Mouse (Mus musculus) layer of hippocampus, adult 2 months (tissue): ENCODE results near the gene Mpig6b. TPM values are rescaled to one million over a fixed set of nuclear protein-coding genes. Genes with fewer than 3 reads are reported as not detected.

Experiments used
- DNase-seq, 2 experiments: peaks; one replicate each; pipeline ENCODE4 v3.0.0; 2022; ENCODE audit warnings: low spot score in 2 of 2
- H3K27ac ChIP-seq: fragments of 200-600 bp; 2 replicates; pipeline ENCODE4 v1.8.1; 2022
- H3K4me3 ChIP-seq: fragments of 200-600 bp; 2 replicates; pipeline ENCODE4 v1.8.1; 2022; ENCODE audit warnings: mild to moderate bottlenecking
- CTCF ChIP-seq: fragments of 200-600 bp; conservative IDR thresholded peaks from 2 replicates; pipeline ENCODE4 v1.8.1; 2022; ENCODE audit warnings: antibody characterized with exemption, mild to moderate bottlenecking, moderate library complexity
- long read RNA-seq, 2 experiments: library from polyadenylated mRNA; stranded (forward); transcript quantifications; one replicate each; pipeline ENCODE4 v2.0.0; 2021; ENCODE audit warnings: borderline mapping rate in 2 of 2
- total RNA-seq, 2 experiments: library from RNA; stranded (reverse); gene quantifications; 2 replicates each; pipeline ENCODE4 v1.2.3; 2021

Mpig6b gene
- not detected for total RNA-seq
- long read RNA-seq, experiment 1: 0 reads
- long read RNA-seq, experiment 2: 0 reads

DNA sequence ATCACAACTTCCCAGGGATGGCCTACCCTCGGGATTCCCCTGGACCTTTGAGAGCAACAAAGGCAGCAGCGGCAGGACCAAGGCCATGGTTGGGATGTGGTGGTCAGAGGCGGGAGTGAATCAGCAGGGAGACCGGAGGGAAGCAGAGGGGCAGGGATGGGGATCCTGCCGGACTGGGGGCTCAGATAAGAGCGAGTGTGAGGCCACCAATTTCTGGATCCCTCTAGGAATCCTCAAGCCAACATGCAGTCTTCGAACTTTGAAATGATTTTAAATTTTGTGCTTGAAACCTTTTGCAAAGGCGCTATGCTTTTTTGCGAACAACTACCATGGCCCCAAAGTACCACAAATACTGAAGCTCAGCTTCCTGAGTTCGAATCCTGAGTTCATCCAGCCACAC, at the start of gene Mpig6b:
Gene Mpig6b, minus strand, starts transcription at position 101 of the 400 bp plus-strand sequence.
- Histone ChIP-seq H3K27ac (no peak within 1 kb of the TSS), H3K4me3 (no peak within 1 kb of the TSS; the same call in 1 of the 2 replicates)
- no peak for DNase-seq
- no peak for TF ChIP-seq CTCF

DNA sequence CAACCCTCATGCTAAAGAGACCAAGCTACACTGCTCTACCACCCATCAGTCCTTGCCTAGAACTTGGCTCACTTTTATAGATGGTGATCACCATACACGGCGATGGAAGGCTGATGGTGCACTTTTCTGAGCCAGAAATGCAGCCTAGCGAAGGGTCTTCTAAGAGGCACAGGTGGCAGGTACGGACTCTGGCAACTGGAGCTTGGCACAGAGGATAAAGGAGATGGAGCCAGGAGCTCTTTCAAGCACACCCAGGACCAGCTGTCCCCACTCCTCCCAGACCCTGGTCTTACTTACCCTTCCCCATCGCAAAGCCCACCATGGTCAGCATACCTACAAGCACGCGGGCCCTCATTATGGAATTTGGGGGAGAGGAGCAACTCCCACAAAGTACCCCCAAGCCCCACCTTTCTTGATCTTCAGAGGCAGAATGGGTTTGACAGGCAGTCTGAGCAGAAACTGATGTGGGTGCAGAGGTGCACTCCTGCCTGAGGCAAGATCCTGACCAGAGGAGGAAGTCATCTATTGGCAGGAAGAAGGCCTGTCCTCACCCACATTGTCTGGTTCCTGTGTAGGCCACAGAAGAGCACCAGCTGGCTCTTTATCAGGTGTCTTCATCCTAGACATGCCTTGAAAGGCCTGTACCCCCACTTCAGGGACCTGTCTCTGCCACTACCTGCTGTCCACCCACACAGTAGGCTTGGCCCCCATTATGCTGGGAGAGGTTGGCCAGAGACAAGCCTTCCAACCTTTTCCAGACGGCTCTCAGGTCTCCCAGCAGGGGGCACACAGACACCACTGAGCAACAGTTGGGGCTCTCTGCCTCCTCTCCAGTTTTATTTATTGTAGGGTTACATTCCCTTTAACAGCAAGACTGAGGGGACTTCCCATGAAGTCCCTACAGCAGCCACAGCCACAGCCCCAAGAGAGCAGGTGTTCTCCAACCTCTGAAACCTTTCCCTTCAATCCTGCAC, 49.3 kb upstream of the Mpig6b start, which contains the start of gene Ly6g5b:
Gene Ly6g5b, minus strand, starts transcription at position 383 of the 974 bp plus-strand sequence.
- H3K27ac ChIP-seq: no peak within 1 kb of the TSS
- DNase-seq: no peak
- TF ChIP-seq CTCF: peak; percentile 71
- no peak within 1 kb of the TSS for H3K4me3 ChIP-seq

DNA sequence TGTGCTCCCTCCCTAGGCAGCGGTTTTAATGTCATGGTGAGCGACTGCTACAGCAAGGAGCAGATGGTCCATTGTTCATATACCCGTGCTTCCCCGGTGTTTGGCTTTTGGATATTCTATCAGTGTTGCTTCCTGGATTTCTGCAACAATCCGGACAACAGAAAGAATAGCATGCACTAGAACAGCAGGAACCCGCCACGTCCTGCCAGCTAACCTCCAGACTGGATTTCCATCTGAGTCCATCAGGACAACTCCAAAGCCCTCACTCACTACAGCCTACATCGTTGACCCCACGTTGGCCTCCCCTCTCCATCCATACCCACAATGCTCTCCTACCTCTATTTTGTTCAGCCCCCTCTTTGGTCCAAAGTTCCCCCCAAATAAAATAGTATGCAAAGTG, 45.8 kb upstream of the Mpig6b start:
- no peak for TF ChIP-seq CTCF
- H3K27ac ChIP-seq: no peak overlapping the region
- no peak for DNase-seq
- no peak overlapping the region for H3K4me3 ChIP-seq

DNA sequence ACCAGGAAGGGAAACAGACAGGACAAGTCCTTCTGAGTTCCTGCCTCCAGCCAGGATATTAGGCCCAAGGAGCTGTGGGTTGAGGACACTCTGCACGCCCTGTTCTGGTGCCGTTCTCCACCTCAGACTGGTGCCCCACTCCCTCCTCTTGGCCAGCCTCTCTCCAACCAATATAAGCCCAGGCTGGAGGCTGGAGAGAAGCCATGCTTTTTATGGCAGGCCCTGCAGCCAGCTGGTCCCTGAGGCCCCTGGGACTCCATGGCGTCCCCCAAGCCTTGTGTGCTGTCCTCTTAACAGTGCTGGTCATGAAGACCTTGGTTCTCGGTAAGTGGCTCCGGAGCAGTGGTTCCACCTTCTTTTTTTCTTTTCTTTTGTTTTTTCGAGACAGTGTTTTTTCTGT, 42.1 kb upstream of the Mpig6b start, which contains the start of gene Ly6g5c:
Gene Ly6g5c, plus strand, starts transcription at position 183 of the 400 bp plus-strand sequence.
- DNase-seq: no peak
- no peak within 1 kb of the TSS for H3K27ac ChIP-seq
- no peak for TF ChIP-seq CTCF
- H3K4me3 ChIP-seq: no peak within 1 kb of the TSS

DNA sequence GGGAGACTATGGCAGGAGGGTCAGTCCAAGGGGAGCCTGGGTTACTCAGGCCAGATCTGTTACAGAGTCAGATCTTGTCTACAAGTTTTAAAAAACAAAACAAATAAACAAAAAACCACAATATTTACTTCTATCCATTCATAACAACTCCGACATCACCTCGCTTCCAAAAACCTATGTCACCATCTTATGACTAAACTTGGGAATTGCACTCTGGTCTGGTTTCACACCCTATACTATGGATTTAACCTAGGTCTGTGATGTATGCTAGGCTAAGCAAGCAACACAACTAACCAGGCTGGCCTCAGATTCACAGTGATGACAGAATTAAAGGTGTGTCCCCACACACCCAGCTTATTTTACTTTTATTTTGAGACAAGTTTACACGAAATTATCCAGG, 40.5 kb upstream of the Mpig6b start:
- no peak for DNase-seq
- no peak overlapping the region for H3K27ac ChIP-seq
- TF ChIP-seq CTCF: peak; percentile 50

DNA sequence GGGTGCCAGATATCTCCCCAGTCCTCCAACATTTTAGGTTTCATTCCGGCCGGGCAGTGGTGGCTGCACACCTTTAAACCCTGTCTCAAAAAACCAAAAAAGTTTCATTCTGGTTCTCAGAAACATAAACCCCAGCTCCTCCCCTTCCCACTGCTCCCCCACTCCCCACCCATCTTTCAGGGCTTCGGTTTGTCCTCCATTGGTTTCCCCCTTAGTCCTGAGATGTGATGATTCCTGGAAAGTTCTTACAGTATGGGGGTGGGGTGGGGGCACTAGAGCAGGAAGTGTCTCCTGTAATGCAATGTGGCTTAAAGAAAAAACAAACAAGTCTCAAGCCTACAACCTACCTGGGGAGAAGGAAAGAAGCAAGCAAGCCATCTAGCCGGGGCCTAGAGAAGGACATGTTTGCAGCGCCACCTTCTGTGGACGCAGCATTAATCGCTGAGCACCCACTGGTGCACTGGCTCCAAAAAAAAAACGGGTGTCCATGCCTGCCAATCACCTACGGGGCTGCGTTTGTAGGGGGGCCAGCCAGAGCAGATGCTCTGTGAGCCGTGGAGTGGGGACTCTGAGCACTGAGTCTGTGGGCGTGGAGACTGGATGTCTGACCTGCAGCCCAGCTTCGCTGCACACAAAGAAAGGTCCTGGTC, 39.9 kb upstream of the Mpig6b start:
- H3K4me3 ChIP-seq: no peak overlapping the region
- DNase-seq: no peak
- H3K27ac ChIP-seq: no peak overlapping the region
- peak; percentile 71 for TF ChIP-seq CTCF

More for the DNA sequence above, 40.5 kb upstream of the Mpig6b start:
- H3K4me3 ChIP-seq: no peak overlapping the region

DNA sequence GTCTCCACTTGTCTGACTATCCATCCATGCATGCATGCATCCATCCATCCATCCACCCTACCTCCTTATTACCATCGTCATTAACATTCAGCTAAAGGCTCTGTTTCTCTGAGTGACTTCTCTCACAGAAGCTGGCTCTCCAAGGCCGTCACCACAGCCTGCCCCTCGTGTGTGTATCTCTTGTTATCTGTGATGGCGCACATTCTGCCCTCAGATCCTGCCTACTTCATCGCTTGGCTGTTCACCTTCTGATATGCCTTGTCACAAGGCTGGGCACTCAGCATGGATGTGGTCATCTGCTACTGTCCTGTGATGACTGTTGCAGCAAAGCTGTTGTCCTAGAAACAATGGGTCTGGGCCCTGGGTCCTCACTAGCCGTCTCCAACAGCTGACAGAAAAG, 38.8 kb upstream of the Mpig6b start:
- no peak overlapping the region for H3K27ac ChIP-seq

DNA sequence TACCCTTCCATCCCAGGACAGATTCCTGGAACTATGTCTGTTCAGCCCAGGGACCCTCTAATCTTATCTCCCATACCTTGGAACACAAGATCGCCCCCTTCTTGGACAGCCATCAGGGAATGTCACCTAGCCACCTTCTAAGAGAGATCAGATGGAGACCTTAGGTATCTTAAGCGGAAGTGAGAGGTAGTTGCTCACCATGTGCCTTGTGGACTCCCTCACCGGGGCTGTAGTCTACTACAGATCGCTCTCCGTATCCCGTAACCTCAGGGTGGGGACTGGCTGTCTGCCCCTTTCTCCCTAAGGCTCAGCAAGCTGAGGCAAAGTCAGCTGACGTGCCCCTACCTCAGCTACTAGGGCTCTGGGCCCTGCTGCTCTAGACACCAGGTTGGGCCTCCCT, 38.1 kb upstream of the Mpig6b start:
- no peak for TF ChIP-seq CTCF
- Histone ChIP-seq H3K27ac (no peak overlapping the region), H3K4me3 (no peak overlapping the region)
- DNase-seq: no peak

More for the DNA sequence above, 38.8 kb upstream of the Mpig6b start:
- no peak for TF ChIP-seq CTCF
- DNase-seq: no peak
- H3K4me3 ChIP-seq: no peak overlapping the region

DNA sequence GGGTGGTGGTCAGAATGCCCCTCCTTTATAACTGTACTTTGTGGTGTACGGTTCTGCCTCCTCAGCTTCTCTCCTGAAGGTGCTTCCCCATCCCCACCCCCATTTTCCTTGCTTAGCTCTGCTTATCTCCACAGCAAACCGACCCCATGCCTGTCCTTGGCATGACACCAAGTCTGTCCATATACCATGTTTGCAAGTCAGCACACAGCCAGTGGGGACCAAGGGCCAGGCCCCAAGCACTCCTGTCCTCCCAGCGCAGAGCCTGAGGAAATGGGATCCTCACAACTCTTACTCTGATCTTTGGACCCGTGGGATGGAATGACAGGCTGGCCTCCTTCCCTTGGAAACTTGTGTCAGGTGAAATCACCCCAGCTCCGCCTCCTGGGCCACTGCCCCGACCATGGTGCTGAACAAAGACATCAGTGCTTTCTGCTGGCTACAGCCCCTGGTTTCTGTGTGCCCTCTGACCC, 37.3 kb upstream of the Mpig6b start:
- no peak for TF ChIP-seq CTCF
- no peak overlapping the region for H3K27ac ChIP-seq
- DNase-seq: no peak
- no peak overlapping the region for H3K4me3 ChIP-seq

DNA sequence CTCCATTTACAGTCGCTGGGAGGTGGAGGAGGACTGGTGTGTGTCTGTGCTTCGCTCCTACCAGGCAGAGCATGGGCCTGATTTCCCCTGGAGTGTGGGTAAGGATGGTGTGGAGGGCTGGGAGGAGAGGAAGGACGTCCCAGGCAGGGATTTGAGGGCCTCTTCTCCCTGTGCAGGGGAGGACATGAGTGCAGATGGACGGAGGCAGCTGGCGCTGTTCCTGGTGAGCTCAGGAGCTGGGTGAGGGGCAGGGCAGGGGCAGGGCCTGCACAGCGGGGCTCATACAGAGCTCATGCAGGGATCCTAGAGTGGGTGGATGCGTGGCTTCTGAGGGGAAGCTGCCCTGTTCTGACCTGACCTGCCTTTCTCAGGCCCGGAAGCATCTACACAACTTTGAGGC, 36.3 kb upstream of the Mpig6b start:
- TF ChIP-seq CTCF: no peak
- no peak overlapping the region for H3K4me3 ChIP-seq
- H3K27ac ChIP-seq: no peak overlapping the region
- DNase-seq: no peak

DNA sequence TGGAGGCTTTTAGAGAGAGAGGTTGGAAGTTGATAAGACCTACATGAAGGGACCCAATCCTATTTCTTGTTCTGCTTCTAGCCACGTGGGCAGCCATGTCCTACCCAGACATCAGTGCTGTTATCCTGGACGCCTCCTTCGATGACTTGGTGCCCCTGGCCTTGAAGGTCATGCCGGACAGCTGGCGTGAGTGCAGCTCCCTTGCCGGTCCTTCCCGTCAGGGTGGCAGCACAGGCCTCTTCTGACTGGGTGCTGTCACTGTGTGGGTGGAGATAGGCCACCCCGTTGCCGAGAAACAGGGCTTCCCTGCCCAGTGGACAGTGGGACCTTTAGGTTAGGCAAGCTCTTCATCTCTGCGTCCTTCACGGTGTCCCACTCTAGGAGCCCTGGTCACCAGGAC, 35.2 kb upstream of the Mpig6b start:
- Histone ChIP-seq H3K4me3 (no peak overlapping the region), H3K27ac (no peak overlapping the region)
- no peak for TF ChIP-seq CTCF
- DNase-seq: no peak

DNA sequence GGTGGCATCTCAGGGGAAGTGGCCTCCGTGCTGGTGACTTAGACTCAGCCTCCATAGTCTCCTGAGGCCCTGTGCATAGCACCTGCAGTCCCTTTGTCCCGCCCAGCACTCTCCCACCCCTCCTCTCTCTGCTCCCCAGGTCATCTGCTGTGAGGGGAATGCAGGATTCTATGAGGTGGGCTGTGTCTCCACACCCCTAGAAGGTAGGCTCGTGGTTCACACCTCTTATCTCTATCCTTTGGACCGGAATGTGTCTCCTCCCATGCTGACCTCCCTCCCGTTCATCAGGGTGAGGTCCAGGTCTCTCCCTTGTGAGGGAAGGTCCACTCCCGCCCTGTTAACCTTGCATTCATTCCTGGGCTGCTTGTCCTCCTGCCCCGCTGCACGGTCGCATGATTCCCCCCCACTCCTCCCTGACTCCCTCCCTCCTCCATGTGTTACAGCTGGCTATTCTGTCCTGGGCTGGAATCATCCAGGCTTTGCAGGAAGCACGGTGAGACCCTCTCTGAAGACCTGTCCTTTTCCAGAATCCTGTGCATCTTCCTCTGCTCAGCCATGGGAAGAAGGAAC, 34.3 kb upstream of the Mpig6b start:
- DNase-seq: no peak
- no peak for TF ChIP-seq CTCF
- Histone ChIP-seq H3K4me3 (no peak overlapping the region), H3K27ac (no peak overlapping the region)

DNA sequence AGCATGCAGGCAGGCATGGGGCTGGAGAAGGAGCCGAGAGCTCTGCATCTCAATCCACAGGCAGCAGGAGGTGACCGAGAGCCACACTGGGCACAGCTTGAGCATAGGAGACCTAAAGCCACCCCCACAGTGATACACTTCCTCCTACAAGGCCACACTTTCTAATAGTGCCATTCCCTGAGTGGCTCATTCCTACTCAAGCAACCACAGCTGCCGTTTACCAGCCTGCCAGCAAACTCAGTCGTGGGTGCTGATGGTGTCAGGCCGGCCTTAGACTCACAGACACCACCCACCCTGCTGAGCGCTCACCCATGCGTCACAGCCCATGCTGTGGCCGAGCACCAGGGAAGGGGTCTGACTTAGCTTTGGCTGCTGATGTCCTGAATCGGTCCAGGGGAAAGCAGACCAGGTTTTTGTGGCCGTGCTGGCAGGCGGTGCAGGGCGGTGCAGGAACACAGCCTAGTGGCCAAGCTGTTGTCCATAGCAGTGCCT, 31.2 kb upstream of the Mpig6b start:
- no peak overlapping the region for H3K4me3 ChIP-seq
- DNase-seq: peak; percentile 37 to 43
- TF ChIP-seq CTCF: peak; percentile 67
- peak overlapping the region; percentile 43; the same call in 1 of the 2 replicates for H3K27ac ChIP-seq
